Comparison of ENCODE assay signal across 12 mouse cellular contexts in genomic region chr14:54787226-54787625, GRCm38 (mm10). TPM values are rescaled to one million over a fixed set of nuclear protein-coding genes. Genes with fewer than 3 reads are reported as not detected.
DNase-seq lines count a peak whose midpoint lies in the region; ATAC-seq and TF ChIP-seq lines count a peak whose summit lies in the region.
"Had no signal": no experiment of that assay in that cellular context is flagged by ENCODE, and none has a peak within 500 bp of the region (broad histone marks: within the 10 kb centered on the region; RNA-seq: fewer than 3 reads in every experiment).

No protein-coding gene starts in this region.

- WGBS in hindbrain, embryonic 11.5 days: 48% methylated on average over 4 of the region's 4 CpGs
- WGBS in hindbrain, embryonic 13.5 days: 51% methylated on average over 4 of the region's 4 CpGs
- WGBS in thymus, adult 2 months: 69% methylated on average over 4 of the region's 4 CpGs

- H3K4me3 ChIP-seq in hindbrain, embryonic 11.5 days (ENCODE audit: low read depth, low read length): no peak overlapping the region
- no peak overlapping the region for H3K4me3 ChIP-seq in hindbrain, embryonic 13.5 days
- no peak overlapping the region for H3K4me3 ChIP-seq in thymus, adult 2 months (ENCODE audit: control insufficient read depth, insufficient read depth, low read length)
- H3K4me3 ChIP-seq in testis, adult 2 months (ENCODE audit: control insufficient read depth, low read depth, low read length): no peak overlapping the region
- H3K4me3 ChIP-seq: embryonic facial prominence, embryonic 12.5 days; lung, embryonic 15.5 days had no signal

- no peaks in the 10 kb centered on the region for H3K9me3 ChIP-seq in hindbrain, embryonic 11.5 days (ENCODE audit: control insufficient read depth, low read length)
- no peaks in the 10 kb centered on the region for H3K9me3 ChIP-seq in hindbrain, embryonic 13.5 days
- H3K9me3 ChIP-seq: embryonic facial prominence, embryonic 12.5 days; lung, embryonic 15.5 days had no signal

- no peak overlapping the region for H3K27ac ChIP-seq in hindbrain, embryonic 11.5 days (ENCODE audit: low read depth, low read length)
- H3K27ac ChIP-seq in hindbrain, embryonic 13.5 days: no peak overlapping the region
- H3K27ac ChIP-seq in thymus, adult 2 months (ENCODE audit: control insufficient read depth, insufficient read depth, low read length): no peak overlapping the region
- H3K27ac ChIP-seq in testis, adult 2 months (ENCODE audit: control insufficient read depth, insufficient read depth, low read depth, low read length): no peak overlapping the region
- H3K27ac ChIP-seq: lung, embryonic 15.5 days had no signal

- no peaks in the 10 kb centered on the region; the same call in 1 of the 2 replicates for H3K27me3 ChIP-seq in hindbrain, embryonic 11.5 days (ENCODE audit: control insufficient read depth, insufficient read depth, low read length)
- peaks cover 11% of the 10 kb centered on the region; the same call in 1 of the 2 replicates for H3K27me3 ChIP-seq in hindbrain, embryonic 13.5 days
- H3K27me3 ChIP-seq in thymus, adult 2 months (ENCODE audit: control insufficient read depth, insufficient read depth, low read length): no peaks in the 10 kb centered on the region
- H3K27me3 ChIP-seq in testis, adult 2 months (ENCODE audit: control insufficient read depth, insufficient read depth, low read length): no peaks in the 10 kb centered on the region

- H3K4me1 ChIP-seq in hindbrain, embryonic 11.5 days (replicated peaks; ENCODE audit: control insufficient read depth, insufficient read depth, low read length): no peaks in the 10 kb centered on the region
- no peaks in the 10 kb centered on the region for H3K4me1 ChIP-seq in hindbrain, embryonic 13.5 days (replicated peaks)
- no peaks in the 10 kb centered on the region for H3K4me1 ChIP-seq in thymus, adult 2 months (replicated peaks; ENCODE audit: control insufficient read depth, insufficient read depth, low read length)
- 0 out of 2 replicates have a peak, but pooled peaks cover 2% of the 10 kb centered on the region for H3K4me1 ChIP-seq in testis, adult 2 months (ENCODE audit: control insufficient read depth, insufficient read depth, low read length)

- no peak for ATAC-seq in hindbrain, embryonic 11.5 days (ENCODE audit: low FRiP score)
- ATAC-seq in hindbrain, embryonic 13.5 days (ENCODE audit: low FRiP score): no peak
- ATAC-seq in megakaryocyte progenitor cell, adult 5-6 weeks (replicated peaks; ENCODE audit: poor library complexity): no peak

- peak; percentile 25 for DNase-seq in hindbrain, embryonic 11.5 days (ENCODE audit: low spot score)
- DNase-seq in thymus, adult 2 months: peak; percentile 4
- no peak for DNase-seq in thymus, postnatal 25 days
- peak; percentile 71 for DNase-seq in ZHBTc4 (ENCODE audit: low read depth, low spot score)
- DNase-seq in frontal cortex, adult 2 months (ENCODE audit: extremely low spot score in 1 of 2, low spot score in 1 of 2): no peak

- peak; percentile 73; the same call in 1 of the 2 replicates for TF ChIP-seq CTCF in thymus, adult 2 months (IDR thresholded peaks at IDR 0.05; ENCODE audit: borderline replicate concordance, control insufficient read depth, extremely low read depth, insufficient read depth, low read length, poor library complexity)
- TF ChIP-seq CTCF in testis, adult 2 months (IDR thresholded peaks at IDR 0.05; ENCODE audit: control insufficient read depth, insufficient read depth, insufficient replicate concordance, low read depth, low read length): peak; percentile 91

- no peak overlapping the region for H3K9ac ChIP-seq in hindbrain, embryonic 11.5 days (ENCODE audit: low read depth, low read length)
- no peak overlapping the region for H3K9ac ChIP-seq in hindbrain, embryonic 13.5 days
- H3K9ac ChIP-seq: embryonic facial prominence, embryonic 12.5 days; lung, embryonic 15.5 days had no signal

- H3K36me3 ChIP-seq in hindbrain, embryonic 11.5 days (ENCODE audit: control insufficient read depth, insufficient read depth, low read length): no peaks in the 10 kb centered on the region
- no peaks in the 10 kb centered on the region for H3K36me3 ChIP-seq in hindbrain, embryonic 13.5 days
- H3K36me3 ChIP-seq in thymus, adult 2 months (ENCODE audit: control insufficient read depth, insufficient read depth, low read length): no peaks in the 10 kb centered on the region
- no peaks in the 10 kb centered on the region for H3K36me3 ChIP-seq in testis, adult 2 months (ENCODE audit: control insufficient read depth, insufficient read depth, low read length)
- H3K36me3 ChIP-seq: embryonic facial prominence, embryonic 12.5 days; lung, embryonic 15.5 days had no signal

- H3K4me2 ChIP-seq in hindbrain, embryonic 11.5 days (replicated peaks; ENCODE audit: low read depth, low read length): no peak overlapping the region
- no peak overlapping the region for H3K4me2 ChIP-seq in hindbrain, embryonic 13.5 days
- H3K4me2 ChIP-seq: embryonic facial prominence, embryonic 12.5 days had no signal

- no peak for TF ChIP-seq POLR2A in thymus, adult 2 months (IDR thresholded peaks at IDR 0.05; ENCODE audit: control insufficient read depth, extremely low read depth, insufficient read depth, low read length, poor library complexity)
- TF ChIP-seq POLR2A in testis, adult 2 months (IDR thresholded peaks at IDR 0.05; ENCODE audit: control insufficient read depth, low read depth, low read length): no peak

RNA-seq across cellular contexts. Expression of gene Slc7a8, which starts 5.5 kb away (rescaled TPM):
- polyA plus RNA-seq in hindbrain, embryonic 11.5 days (2014; fragmentation: Nextera tagmentation; extraction: Ambion mirVana): 2.8 and 3.3 TPM in 2 replicates
- 4.7 and 5.3 TPM in 2 replicates for polyA plus RNA-seq in hindbrain, embryonic 13.5 days (2015; fragmentation: Nextera tagmentation; extraction: Ambion mirVana)
- 10.0 and 11.6 TPM in 2 replicates for polyA plus RNA-seq in thymus, adult 2 months (2012; rRNA removed)
- 18.8 and 27.5 TPM in 2 replicates for polyA plus RNA-seq in testis, adult 2 months (2012; rRNA removed)
- 4.7 and 7.7 TPM in 2 replicates for total RNA-seq in megakaryocyte progenitor cell, adult 5-6 weeks (2015)
- 1.4 and 2.0 TPM in 2 replicates for total RNA-seq in megakaryocyte progenitor cell, adult 5-6 weeks (2017)
- 41.2 and 43.0 TPM in 2 replicates for polyA plus RNA-seq in frontal cortex, adult 2 months (2012; rRNA removed)

RNA-seq across cellular contexts. Expression of gene Rnf212b, which starts 26.7 kb away (rescaled TPM):
- polyA plus RNA-seq in hindbrain, embryonic 11.5 days (2014; fragmentation: Nextera tagmentation; extraction: Ambion mirVana): not detected in 2 replicates
- not detected in 2 replicates for polyA plus RNA-seq in hindbrain, embryonic 13.5 days (2015; fragmentation: Nextera tagmentation; extraction: Ambion mirVana)
- 0.15 TPM in 1 of 2 replicates, not detected in the other for polyA plus RNA-seq in thymus, adult 2 months (2012; rRNA removed)
- polyA plus RNA-seq in testis, adult 2 months (2012; rRNA removed): 9.1 and 9.5 TPM in 2 replicates
- total RNA-seq in megakaryocyte progenitor cell, adult 5-6 weeks (2015): not detected in 2 replicates
- total RNA-seq in megakaryocyte progenitor cell, adult 5-6 weeks (2017): not detected in 2 replicates
- 0.13 TPM in 1 of 2 replicates, not detected in the other for polyA plus RNA-seq in frontal cortex, adult 2 months (2012; rRNA removed)
- total RNA-seq: left cerebral cortex, postnatal 10 days had no signal
- polyA plus RNA-seq: embryonic facial prominence, embryonic 12.5 days; heart, embryonic 14.5 days; lung, embryonic 15.5 days had no signal

Comparison
In these comparisons a context has a peak if more than half of its experiments do, and no peak if none do; other contexts are left out.
1. DNase-seq: peak in hindbrain, embryonic 11.5 days (single experiment), thymus, adult 2 months (single experiment) and ZHBTc4 (single experiment); none in thymus, postnatal 25 days (single experiment) and frontal cortex, adult 2 months (0 of 2).